Mouse (Mus musculus): ENCODE data around the gene Il9. TPM values are rescaled to one million over a fixed set of nuclear protein-coding genes. Genes with fewer than 3 reads are reported as not detected.

Gene Il9
- polyA plus RNA-seq, 1 experiment from 2014 or later = not detected

- no peaks in the 10 kb centered on the region for H3K4me1 ChIP-seq (ENCODE audit: control insufficient read depth, insufficient read depth, low read length)
- no peaks in the 10 kb centered on the region for H3K36me3 ChIP-seq (ENCODE audit: control insufficient read depth, insufficient read depth, low read length)
- no peak for ATAC-seq (replicated peaks; ENCODE audit: insufficient number of reproducible peaks, low FRiP score, low TSS enrichment)
- WGBS (ENCODE audit: insufficient replicate concordance) = 64% methylated on average over 7 of the region's 7 CpGs
- H3K4me3 ChIP-seq (ENCODE audit: low read depth, low read length) = no peak overlapping the region
- no peak overlapping the region for H3K4me2 ChIP-seq
- no peaks in the 10 kb centered on the region for H3K27me3 ChIP-seq (ENCODE audit: control insufficient read depth, insufficient read depth, low read length)
- H3K9me3 ChIP-seq (replicated peaks; ENCODE audit: control insufficient read depth, low read length) = no peaks in the 10 kb centered on the region
- H3K9ac ChIP-seq (ENCODE audit: low read depth, low read length) = no peak overlapping the region
- H3K27ac ChIP-seq (ENCODE audit: low read depth, low read length) = no peak overlapping the region
These were observed 34.8 kb upstream of the Il9 start for GRCm38 (mm10) chr13:56516816-56517215.

- Histone ChIP-seq H3K27ac (ENCODE audit: low read depth, low read length) (no peak overlapping the region), H3K4me1 (ENCODE audit: control insufficient read depth, insufficient read depth, low read length) (no peaks in the 10 kb centered on the region), H3K36me3 (ENCODE audit: control insufficient read depth, insufficient read depth, low read length) (no peaks in the 10 kb centered on the region), H3K9me3 (replicated peaks; ENCODE audit: control insufficient read depth, low read length) (no peaks in the 10 kb centered on the region), H3K27me3 (ENCODE audit: control insufficient read depth, insufficient read depth, low read length) (no peaks in the 10 kb centered on the region), H3K4me3 (ENCODE audit: low read depth, low read length) (no peak overlapping the region), H3K4me2 (no peak overlapping the region), H3K9ac (ENCODE audit: low read depth, low read length) (no peak overlapping the region)
- WGBS (ENCODE audit: insufficient replicate concordance) = 63% methylated on average over 4 of the region's 4 CpGs
- ATAC-seq (replicated peaks; ENCODE audit: insufficient number of reproducible peaks, low FRiP score, low TSS enrichment) = no peak
These were observed 34.3 kb upstream of the Il9 start for GRCm38 (mm10) chr13:56516311-56516710.

- no peak for ATAC-seq (replicated peaks; ENCODE audit: insufficient number of reproducible peaks, low FRiP score, low TSS enrichment)
- Histone ChIP-seq H3K36me3 (ENCODE audit: control insufficient read depth, insufficient read depth, low read length) (no peaks in the 10 kb centered on the region), H3K4me2 (no peak overlapping the region), H3K27ac (ENCODE audit: low read depth, low read length) (no peak overlapping the region), H3K9ac (ENCODE audit: low read depth, low read length) (no peak overlapping the region), H3K4me3 (ENCODE audit: low read depth, low read length) (no peak overlapping the region), H3K27me3 (ENCODE audit: control insufficient read depth, insufficient read depth, low read length) (no peaks in the 10 kb centered on the region), H3K4me1 (ENCODE audit: control insufficient read depth, insufficient read depth, low read length) (no peaks in the 10 kb centered on the region), H3K9me3 (replicated peaks; ENCODE audit: control insufficient read depth, low read length) (no peaks in the 10 kb centered on the region)
These were observed 31.5 kb upstream of the Il9 start for GRCm38 (mm10) chr13:56513595-56513994.

- H3K27me3 ChIP-seq (ENCODE audit: control insufficient read depth, insufficient read depth, low read length) = no peaks in the 10 kb centered on the region
- 74% methylated on average over 2 of the region's 2 CpGs for WGBS (ENCODE audit: insufficient replicate concordance)
- H3K27ac ChIP-seq (ENCODE audit: low read depth, low read length) = no peak overlapping the region
- no peak overlapping the region for H3K4me3 ChIP-seq (ENCODE audit: low read depth, low read length)
- no peaks in the 10 kb centered on the region for H3K36me3 ChIP-seq (ENCODE audit: control insufficient read depth, insufficient read depth, low read length)
- H3K9ac ChIP-seq (ENCODE audit: low read depth, low read length) = no peak overlapping the region
- no peaks in the 10 kb centered on the region for H3K9me3 ChIP-seq (replicated peaks; ENCODE audit: control insufficient read depth, low read length)
- H3K4me1 ChIP-seq (ENCODE audit: control insufficient read depth, insufficient read depth, low read length) = no peaks in the 10 kb centered on the region
- H3K4me2 ChIP-seq = no peak overlapping the region
- no peak for ATAC-seq (replicated peaks; ENCODE audit: insufficient number of reproducible peaks, low FRiP score, low TSS enrichment)
These were observed 27.8 kb upstream of the Il9 start for GRCm38 (mm10) chr13:56509796-56510195.

DNA sequence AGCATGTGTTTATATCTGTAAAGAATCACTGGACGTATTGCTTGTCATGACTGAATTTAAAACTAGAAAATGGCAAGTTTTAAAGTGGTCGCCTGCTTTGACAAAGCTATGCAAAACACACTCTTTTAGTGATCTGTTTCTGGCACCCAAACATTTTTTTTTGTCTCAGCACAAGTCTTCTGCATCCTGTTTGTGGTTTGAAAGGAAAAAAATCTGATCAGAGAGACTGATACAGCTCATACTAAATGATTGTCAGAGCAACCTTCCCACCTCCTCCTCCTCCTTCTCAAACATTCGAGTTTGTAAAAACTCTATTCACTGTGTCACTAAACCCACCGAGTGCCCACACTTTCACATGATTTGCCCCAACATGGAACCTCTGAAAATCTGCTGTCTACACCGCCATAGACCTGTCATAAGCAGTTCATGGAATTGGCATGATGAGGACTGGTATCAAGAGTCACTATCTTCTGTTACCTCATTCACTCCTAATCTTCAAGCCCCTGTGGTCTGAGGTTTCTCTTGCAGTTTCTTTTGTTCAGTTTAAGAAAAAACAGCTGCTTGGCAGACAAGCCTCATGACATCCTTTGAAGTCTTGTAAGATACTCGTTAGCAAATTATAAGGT is 24.9 kb upstream of the Il9 start:
- no peaks in the 10 kb centered on the region for H3K36me3 ChIP-seq (ENCODE audit: control insufficient read depth, insufficient read depth, low read length)
- 77% methylated on average over 6 of the region's 6 CpGs for WGBS (ENCODE audit: insufficient replicate concordance)
- no peaks in the 10 kb centered on the region for H3K4me1 ChIP-seq (ENCODE audit: control insufficient read depth, insufficient read depth, low read length)
- no peak overlapping the region for H3K9ac ChIP-seq (ENCODE audit: low read depth, low read length)
- ATAC-seq (replicated peaks; ENCODE audit: insufficient number of reproducible peaks, low FRiP score, low TSS enrichment) = no peak
- H3K4me2 ChIP-seq = no peak overlapping the region
- H3K27me3 ChIP-seq (ENCODE audit: control insufficient read depth, insufficient read depth, low read length) = no peaks in the 10 kb centered on the region
- no peak overlapping the region for H3K4me3 ChIP-seq (ENCODE audit: low read depth, low read length)
- no peak overlapping the region for H3K27ac ChIP-seq (ENCODE audit: low read depth, low read length)
- no peaks in the 10 kb centered on the region for H3K9me3 ChIP-seq (replicated peaks; ENCODE audit: control insufficient read depth, low read length)

- Histone ChIP-seq H3K4me2 (no peak overlapping the region), H3K9ac (ENCODE audit: low read depth, low read length) (no peak overlapping the region), H3K4me1 (ENCODE audit: control insufficient read depth, insufficient read depth, low read length) (no peaks in the 10 kb centered on the region), H3K27ac (ENCODE audit: low read depth, low read length) (no peak overlapping the region), H3K27me3 (ENCODE audit: control insufficient read depth, insufficient read depth, low read length) (no peaks in the 10 kb centered on the region), H3K9me3 (replicated peaks; ENCODE audit: control insufficient read depth, low read length) (no peaks in the 10 kb centered on the region), H3K4me3 (ENCODE audit: low read depth, low read length) (no peak overlapping the region), H3K36me3 (ENCODE audit: control insufficient read depth, insufficient read depth, low read length) (no peaks in the 10 kb centered on the region)
- WGBS (ENCODE audit: insufficient replicate concordance) = 54% methylated on average over 6 of the region's 6 CpGs
- no peak for ATAC-seq (replicated peaks; ENCODE audit: insufficient number of reproducible peaks, low FRiP score, low TSS enrichment)
These were observed 19.9 kb upstream of the Il9 start for GRCm38 (mm10) chr13:56501866-56502420.

DNA sequence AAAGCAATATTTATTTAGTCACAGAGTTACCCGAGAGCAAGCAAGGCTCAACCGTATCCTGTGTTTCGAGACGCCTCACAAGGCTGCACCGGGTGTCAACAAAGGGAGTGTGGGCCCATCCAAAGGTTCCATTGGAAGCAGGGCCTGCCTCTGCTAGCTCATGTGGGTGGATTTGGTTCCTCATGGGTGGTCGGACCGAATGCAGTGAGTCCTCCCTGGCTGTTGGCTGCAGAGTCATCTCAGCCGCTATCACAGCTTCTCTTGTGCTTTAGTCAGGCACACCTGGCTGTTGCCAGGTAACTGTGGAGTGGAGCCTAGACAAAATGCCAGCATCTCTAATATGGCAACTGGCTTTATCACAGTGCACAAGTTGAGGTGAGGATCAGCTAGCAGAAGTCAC is 18.6 kb upstream of the Il9 start:
- 88% methylated on average over 8 of the region's 8 CpGs for WGBS (ENCODE audit: insufficient replicate concordance)
- no peak for ATAC-seq (replicated peaks; ENCODE audit: insufficient number of reproducible peaks, low FRiP score, low TSS enrichment)
- H3K4me2 ChIP-seq = no peak overlapping the region
- no peak overlapping the region for H3K27ac ChIP-seq (ENCODE audit: low read depth, low read length)
- no peak overlapping the region for H3K4me3 ChIP-seq (ENCODE audit: low read depth, low read length)
- no peaks in the 10 kb centered on the region for H3K27me3 ChIP-seq (ENCODE audit: control insufficient read depth, insufficient read depth, low read length)
- no peaks in the 10 kb centered on the region for H3K36me3 ChIP-seq (ENCODE audit: control insufficient read depth, insufficient read depth, low read length)
- H3K9me3 ChIP-seq (replicated peaks; ENCODE audit: control insufficient read depth, low read length) = no peaks in the 10 kb centered on the region
- no peak overlapping the region for H3K9ac ChIP-seq (ENCODE audit: low read depth, low read length)
- H3K4me1 ChIP-seq (ENCODE audit: control insufficient read depth, insufficient read depth, low read length) = no peaks in the 10 kb centered on the region

DNA sequence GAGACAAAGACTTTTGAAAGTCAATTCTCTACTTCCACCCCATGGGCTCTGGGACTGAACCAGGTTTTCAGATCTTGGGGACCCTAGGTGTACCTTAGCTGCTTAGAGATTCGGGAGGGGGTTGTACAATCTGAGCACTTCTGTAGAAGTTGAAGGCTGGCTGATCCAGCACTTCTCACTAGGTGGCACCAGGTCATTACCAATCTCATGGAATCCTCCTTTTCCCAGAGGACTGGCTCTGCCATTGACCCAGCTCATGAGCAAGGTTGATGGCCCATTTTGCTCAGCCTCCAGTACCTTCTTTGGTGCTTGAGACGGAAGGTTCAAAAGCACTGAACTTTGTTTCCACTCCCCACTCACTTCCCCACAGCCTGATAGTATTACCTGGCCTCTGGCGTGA is 18.1 kb upstream of the Il9 start:
- H3K9me3 ChIP-seq (replicated peaks; ENCODE audit: control insufficient read depth, low read length) = no peaks in the 10 kb centered on the region
- no peak overlapping the region for H3K4me2 ChIP-seq
- WGBS (ENCODE audit: insufficient replicate concordance) = 60% methylated on average over 3 of the region's 3 CpGs
- H3K27me3 ChIP-seq (ENCODE audit: control insufficient read depth, insufficient read depth, low read length) = no peaks in the 10 kb centered on the region
- no peak for ATAC-seq (replicated peaks; ENCODE audit: insufficient number of reproducible peaks, low FRiP score, low TSS enrichment)
- H3K4me3 ChIP-seq (ENCODE audit: low read depth, low read length) = no peak overlapping the region
- no peak overlapping the region for H3K9ac ChIP-seq (ENCODE audit: low read depth, low read length)
- H3K27ac ChIP-seq (ENCODE audit: low read depth, low read length) = no peak overlapping the region
- H3K4me1 ChIP-seq (ENCODE audit: control insufficient read depth, insufficient read depth, low read length) = no peaks in the 10 kb centered on the region
- H3K36me3 ChIP-seq (ENCODE audit: control insufficient read depth, insufficient read depth, low read length) = no peaks in the 10 kb centered on the region

DNA sequence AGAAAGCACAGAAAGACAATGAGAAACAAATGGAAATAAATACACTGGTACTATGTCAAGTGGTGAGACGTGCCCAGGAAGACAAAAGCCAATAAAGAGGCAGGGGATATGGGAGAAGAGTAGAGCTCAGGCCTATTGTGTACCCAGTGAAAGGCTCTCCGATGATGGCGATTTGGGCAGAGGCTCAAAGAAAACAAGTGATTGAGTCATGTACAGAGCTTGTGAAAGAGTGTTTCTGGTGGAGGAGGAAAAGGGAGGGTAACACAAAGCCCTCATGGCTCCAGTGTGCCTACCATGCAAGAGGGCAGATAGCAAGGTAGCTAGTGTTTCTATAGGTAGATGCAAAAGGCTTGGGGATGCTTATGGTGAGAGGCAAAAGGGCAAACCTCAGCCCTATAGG is 12.4 kb upstream of the Il9 start:
- Histone ChIP-seq H3K4me1 (ENCODE audit: control insufficient read depth, insufficient read depth, low read length) (no peaks in the 10 kb centered on the region), H3K4me2 (no peak overlapping the region), H3K36me3 (ENCODE audit: control insufficient read depth, insufficient read depth, low read length) (no peaks in the 10 kb centered on the region), H3K9ac (ENCODE audit: low read depth, low read length) (no peak overlapping the region), H3K27me3 (ENCODE audit: control insufficient read depth, insufficient read depth, low read length) (no peaks in the 10 kb centered on the region), H3K9me3 (replicated peaks; ENCODE audit: control insufficient read depth, low read length) (no peaks in the 10 kb centered on the region), H3K27ac (ENCODE audit: low read depth, low read length) (no peak overlapping the region), H3K4me3 (ENCODE audit: low read depth, low read length) (no peak overlapping the region)
- 75% methylated on average over 3 of the region's 3 CpGs for WGBS (ENCODE audit: insufficient replicate concordance)
- ATAC-seq (replicated peaks; ENCODE audit: insufficient number of reproducible peaks, low FRiP score, low TSS enrichment) = no peak

Data from heart, embryonic 11.5 days (tissue).